Mouse (Mus musculus): ENCODE data around the gene Gsc. TPM values are rescaled to one million over a fixed set of nuclear protein-coding genes. Genes with fewer than 3 reads are reported as not detected.
A peak's percentile ranks its signal among the peaks of the same experiment; 100 is the strongest.

Gene Gsc
- not detected in 2 replicates for polyA plus RNA-seq (2012; ENCODE audit: insufficient read depth, insufficient read length, missing spikeins)

DNA sequence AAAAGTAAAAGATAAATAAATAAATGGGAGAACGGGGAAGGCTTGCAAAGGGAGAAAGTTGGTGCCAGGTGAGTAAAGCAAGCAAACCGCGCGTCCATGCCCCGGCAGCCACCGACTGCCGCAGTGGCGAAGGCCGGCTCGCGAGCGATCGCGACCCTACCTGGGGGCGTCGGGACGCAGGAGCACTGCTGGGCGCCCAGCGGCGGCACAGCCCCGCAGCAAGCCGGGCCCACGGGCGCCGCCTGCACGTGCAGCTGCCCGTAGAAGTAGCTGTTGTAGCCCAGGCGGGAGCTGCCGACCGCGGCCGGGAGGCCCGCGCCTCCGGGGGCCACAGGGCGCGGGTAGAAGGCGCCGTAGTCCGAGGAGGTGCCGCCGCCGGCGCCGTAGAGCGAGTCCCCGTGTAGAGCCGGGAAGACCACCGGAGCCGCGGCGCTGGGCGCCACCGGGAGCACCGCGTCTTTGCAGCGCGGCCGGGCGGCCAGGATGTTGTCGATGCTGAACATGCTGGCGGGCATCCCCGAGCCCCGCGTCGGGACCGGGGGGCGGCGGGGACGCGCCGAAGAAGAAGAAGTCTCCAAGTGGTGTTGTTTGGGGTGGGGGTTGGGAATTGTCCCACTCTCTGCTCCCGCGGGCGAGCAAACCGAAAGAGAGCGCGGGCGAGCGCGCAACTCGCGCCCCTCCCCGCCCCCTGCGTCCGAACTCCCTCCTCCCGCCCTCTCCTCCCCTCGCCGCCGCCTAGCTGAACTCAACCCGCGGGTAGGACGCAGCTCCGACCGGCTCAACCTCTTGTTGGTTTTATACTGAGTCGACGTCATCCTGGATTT, at the start of gene Gsc:
Gene Gsc (minus strand): TSS at position 730 of the 824 bp plus-strand sequence.
- no peaks in the 10 kb centered on the region; the same call in 1 of the 2 replicates for H3K4me1 ChIP-seq (ENCODE audit: control insufficient read depth, insufficient read depth, insufficient read length, low read length)
- H3K4me3 ChIP-seq (ENCODE audit: insufficient read depth, low read depth, low read length) = peak within 1 kb of the TSS; percentile 56
- no peak within 1 kb of the TSS for H3K27ac ChIP-seq (replicated peaks; ENCODE audit: low read depth, low read length)

DNA sequence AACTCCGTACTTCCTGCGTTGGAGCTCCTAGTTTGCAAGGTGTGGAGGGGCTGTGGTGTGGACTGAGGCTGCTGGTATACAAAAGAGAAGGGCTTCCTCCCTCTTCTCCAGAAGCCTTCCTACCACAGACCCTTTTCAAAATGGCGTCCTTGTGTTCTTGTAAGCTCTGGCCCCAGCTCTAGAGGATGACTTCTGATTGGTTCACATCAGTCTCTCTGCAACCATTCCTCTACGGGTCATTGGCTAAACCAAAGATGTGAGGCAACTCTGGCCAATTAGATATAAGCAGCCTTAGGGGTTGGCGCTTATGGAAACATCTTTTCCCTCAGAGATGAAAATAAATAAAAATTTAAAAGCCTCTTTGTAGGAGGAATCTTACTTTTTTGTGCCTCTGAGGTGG, 46.6 kb upstream of the Gsc start:
- Histone ChIP-seq H3K4me1 (ENCODE audit: control insufficient read depth, insufficient read depth, insufficient read length, low read length) (no peaks in the 10 kb centered on the region), H3K4me3 (ENCODE audit: insufficient read depth, low read depth, low read length) (no peak overlapping the region), H3K27ac (replicated peaks; ENCODE audit: low read depth, low read length) (no peak overlapping the region)

DNA sequence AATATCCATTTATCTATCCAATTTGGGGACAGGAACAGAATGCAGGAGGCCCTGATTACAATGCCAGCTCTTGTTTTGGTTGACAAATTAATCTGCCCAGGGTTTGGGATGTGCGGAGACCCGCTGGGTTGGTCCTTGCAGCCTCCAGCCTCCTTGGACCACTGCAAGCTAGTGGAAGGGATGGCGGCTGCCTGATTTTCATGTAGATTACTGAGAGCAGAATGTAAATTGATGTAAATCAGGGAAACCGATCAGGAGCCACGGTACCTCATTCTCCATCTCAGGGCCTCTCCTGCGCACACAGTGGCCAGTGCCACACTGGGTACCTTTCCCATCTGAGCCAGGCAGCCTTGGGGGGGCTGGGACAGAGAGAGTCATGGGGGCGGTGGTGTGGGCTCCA, 34.8 kb upstream of the Gsc start:
- no peak overlapping the region for H3K4me3 ChIP-seq (ENCODE audit: insufficient read depth, low read depth, low read length)
- no peaks in the 10 kb centered on the region for H3K4me1 ChIP-seq (ENCODE audit: control insufficient read depth, insufficient read depth, insufficient read length, low read length)
- no peak overlapping the region for H3K27ac ChIP-seq (replicated peaks; ENCODE audit: low read depth, low read length)

DNA sequence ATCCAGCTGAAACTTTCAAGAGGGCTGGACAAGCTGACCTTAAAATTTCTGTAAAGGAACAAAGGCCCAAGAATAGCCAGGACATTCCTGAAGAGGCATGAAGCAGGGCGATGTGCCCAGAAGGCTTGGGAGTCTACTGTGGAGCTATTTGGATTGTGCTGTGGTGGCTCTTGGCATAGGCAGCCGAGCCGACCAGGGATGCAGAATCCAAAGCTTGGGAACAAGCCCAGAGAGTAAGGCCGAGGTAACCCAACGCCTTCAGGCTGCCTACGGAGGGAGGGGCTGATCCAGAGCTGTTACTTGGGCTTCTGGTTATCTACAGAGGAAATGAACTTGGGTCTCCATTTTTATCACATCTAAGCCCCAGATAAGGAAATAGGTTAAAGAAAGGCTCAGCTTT, 18.9 kb upstream of the Gsc start:
- Histone ChIP-seq H3K4me1 (ENCODE audit: control insufficient read depth, insufficient read depth, insufficient read length, low read length) (no peaks in the 10 kb centered on the region), H3K4me3 (ENCODE audit: insufficient read depth, low read depth, low read length) (no peak overlapping the region), H3K27ac (replicated peaks; ENCODE audit: low read depth, low read length) (no peak overlapping the region)

DNA sequence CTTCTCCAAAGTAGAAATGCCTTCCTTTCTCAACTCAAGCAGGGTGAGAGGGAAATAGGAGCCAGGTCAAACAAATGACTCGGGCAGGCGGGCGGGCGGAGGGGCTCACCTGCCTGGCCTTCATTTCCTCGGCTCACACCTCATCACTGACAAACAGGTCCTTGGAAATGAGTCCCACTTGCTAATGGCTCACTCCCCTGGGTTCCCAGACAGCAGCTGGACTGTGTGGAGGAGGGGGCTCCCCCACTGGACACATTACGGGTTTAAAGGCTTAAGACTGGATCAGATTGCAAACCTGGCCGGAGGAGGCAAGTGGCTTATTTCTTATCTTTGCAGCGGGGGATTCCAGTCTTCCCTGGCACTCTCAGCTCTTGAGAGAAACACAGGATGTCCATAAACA, 13.1 kb upstream of the Gsc start:
- Histone ChIP-seq H3K4me3 (ENCODE audit: insufficient read depth, low read depth, low read length) (no peak overlapping the region), H3K4me1 (ENCODE audit: control insufficient read depth, insufficient read depth, insufficient read length, low read length) (no peaks in the 10 kb centered on the region), H3K27ac (replicated peaks; ENCODE audit: low read depth, low read length) (no peak overlapping the region)

DNA sequence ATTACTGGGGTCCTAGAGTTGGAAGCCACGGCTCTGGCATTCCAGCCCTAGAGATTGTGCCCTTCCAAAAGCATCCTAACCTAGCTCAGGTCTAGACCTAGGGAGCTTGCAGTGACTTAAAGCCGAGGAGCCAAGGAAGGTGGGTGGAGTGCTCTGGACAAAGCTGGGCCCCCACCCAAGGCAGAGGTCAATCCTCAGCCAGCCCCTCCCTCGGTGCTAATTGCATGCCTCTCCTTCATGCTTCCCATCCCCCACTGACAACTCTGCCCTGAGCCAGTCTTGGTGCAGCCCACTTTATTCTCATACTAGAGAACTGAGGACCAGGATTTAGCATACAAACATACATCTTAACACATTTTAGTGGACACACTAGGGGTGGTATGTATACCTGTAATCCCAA, 12.0 kb upstream of the Gsc start:
- H3K4me3 ChIP-seq (ENCODE audit: insufficient read depth, low read depth, low read length) = no peak overlapping the region
- no peak overlapping the region for H3K27ac ChIP-seq (replicated peaks; ENCODE audit: low read depth, low read length)
- H3K4me1 ChIP-seq (ENCODE audit: control insufficient read depth, insufficient read depth, insufficient read length, low read length) = no peaks in the 10 kb centered on the region

DNA sequence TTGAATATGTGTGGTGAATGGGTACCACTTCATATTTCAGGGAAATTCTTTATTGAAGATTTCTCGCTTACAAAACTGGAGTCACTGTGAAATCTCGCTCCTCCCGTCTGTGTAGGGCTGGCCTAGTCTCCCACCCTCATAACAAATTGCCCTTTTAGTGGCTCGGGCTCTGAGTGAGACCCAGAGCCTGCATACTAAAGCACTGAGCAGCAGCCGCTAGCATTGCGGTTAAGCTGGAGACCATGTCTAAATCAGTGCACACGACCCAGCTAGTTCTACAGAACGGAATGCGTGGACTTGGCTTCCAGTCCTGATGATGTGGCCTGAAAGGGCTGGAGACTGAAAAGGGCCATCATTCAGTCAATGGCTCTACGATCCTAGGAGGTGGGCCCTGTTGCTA, 7.9 kb upstream of the Gsc start:
- Histone ChIP-seq H3K27ac (replicated peaks; ENCODE audit: low read depth, low read length) (no peak overlapping the region), H3K4me3 (ENCODE audit: insufficient read depth, low read depth, low read length) (no peak overlapping the region), H3K4me1 (ENCODE audit: control insufficient read depth, insufficient read depth, insufficient read length, low read length) (no peaks in the 10 kb centered on the region)

DNA sequence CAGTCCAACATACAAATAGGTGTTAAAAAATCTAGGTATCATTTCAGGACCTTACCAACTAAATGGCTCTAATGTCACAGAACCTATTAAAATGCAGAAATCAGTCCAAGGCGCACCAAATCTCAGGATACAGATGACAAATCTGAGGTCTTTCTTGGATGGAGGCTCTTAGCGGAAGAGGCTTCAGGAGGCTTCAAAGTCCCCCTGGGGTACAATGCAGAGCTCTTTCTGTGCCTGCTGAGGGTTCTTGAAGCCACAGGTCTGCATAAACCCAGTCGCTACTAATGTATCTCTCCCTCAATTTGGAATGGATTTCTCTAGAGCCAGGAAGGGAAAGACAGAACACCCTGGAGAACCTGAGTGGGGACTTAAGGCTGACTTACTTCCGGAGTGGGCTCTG, 5.1 kb upstream of the Gsc start:
- H3K4me3 ChIP-seq (ENCODE audit: insufficient read depth, low read depth, low read length) = no peak overlapping the region
- no peaks in the 10 kb centered on the region for H3K4me1 ChIP-seq (ENCODE audit: control insufficient read depth, insufficient read depth, insufficient read length, low read length)
- no peak overlapping the region for H3K27ac ChIP-seq (replicated peaks; ENCODE audit: low read depth, low read length)

DNA sequence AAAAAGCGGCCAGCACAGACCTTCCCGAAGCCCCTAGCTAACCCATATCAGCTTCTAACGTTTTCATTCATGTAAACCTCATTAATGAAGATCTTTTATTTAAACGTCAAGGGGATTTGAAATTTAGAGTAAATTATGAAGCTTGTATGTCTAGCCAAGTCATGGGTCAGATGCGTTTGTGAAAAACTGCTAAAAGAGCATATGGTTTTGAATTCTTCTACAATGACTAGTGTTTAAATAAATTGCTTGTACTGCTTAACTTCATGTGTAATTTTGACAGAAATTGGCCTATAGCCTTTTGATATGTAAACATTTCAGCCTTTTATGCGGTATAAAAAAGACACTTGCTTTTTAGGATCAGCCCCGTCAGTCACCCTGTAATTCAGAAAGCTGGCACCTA, 4.4 kb upstream of the Gsc start:
- Histone ChIP-seq H3K4me1 (ENCODE audit: control insufficient read depth, insufficient read depth, insufficient read length, low read length) (no peaks in the 10 kb centered on the region; the same call in 1 of the 2 replicates), H3K27ac (replicated peaks; ENCODE audit: low read depth, low read length) (no peak overlapping the region), H3K4me3 (ENCODE audit: insufficient read depth, low read depth, low read length) (no peak overlapping the region)

DNA sequence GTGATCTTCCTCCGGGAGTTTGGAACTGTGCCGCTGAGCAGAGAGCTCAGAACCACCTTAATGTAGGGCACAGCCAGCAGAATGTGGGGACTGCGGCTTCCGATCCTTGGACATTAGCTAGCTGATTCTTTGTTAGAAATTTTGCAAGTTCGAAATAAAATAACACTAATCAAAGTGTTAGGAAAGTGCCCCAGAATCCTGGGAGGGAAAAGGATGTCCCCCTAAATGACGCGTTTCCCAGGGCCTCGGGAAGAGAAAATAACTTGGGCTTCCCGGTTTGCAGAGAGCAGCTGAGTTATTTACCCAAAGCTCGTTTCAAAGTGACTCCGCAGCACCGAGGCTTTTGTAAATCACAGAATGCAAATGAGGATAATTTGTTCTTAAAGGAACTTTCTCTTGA, 3.9 kb upstream of the Gsc start:
- H3K4me1 ChIP-seq (ENCODE audit: control insufficient read depth, insufficient read depth, insufficient read length, low read length) = no peaks in the 10 kb centered on the region; the same call in 1 of the 2 replicates

DNA sequence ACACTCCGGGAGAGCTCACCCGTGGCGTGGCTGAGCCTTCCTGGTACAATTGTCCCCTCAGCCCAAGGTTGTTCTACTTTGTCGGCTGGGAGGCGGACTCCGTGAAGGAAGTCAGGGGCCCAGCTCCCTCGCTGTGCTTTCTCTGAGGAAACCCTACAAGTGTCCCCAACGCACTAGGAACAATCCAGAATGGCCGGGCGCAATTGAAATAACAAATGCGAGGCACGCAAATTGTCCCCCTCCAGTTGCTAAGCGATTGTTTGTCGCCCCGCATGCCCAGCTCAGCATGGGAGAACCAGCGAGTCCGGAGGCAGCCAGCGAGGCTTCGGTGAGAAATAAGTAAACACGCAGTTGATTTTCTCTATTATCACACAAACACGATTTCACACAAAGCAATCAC, 2.8 kb upstream of the Gsc start:
- Histone ChIP-seq H3K27ac (replicated peaks; ENCODE audit: low read depth, low read length) (no peak overlapping the region), H3K4me3 (ENCODE audit: insufficient read depth, low read depth, low read length) (no peak overlapping the region), H3K4me1 (ENCODE audit: control insufficient read depth, insufficient read depth, insufficient read length, low read length) (no peaks in the 10 kb centered on the region; the same call in 1 of the 2 replicates)

More for the DNA sequence above, 3.9 kb upstream of the Gsc start:
- Histone ChIP-seq H3K4me3 (ENCODE audit: insufficient read depth, low read depth, low read length) (no peak overlapping the region), H3K27ac (replicated peaks; ENCODE audit: low read depth, low read length) (no peak overlapping the region)

DNA sequence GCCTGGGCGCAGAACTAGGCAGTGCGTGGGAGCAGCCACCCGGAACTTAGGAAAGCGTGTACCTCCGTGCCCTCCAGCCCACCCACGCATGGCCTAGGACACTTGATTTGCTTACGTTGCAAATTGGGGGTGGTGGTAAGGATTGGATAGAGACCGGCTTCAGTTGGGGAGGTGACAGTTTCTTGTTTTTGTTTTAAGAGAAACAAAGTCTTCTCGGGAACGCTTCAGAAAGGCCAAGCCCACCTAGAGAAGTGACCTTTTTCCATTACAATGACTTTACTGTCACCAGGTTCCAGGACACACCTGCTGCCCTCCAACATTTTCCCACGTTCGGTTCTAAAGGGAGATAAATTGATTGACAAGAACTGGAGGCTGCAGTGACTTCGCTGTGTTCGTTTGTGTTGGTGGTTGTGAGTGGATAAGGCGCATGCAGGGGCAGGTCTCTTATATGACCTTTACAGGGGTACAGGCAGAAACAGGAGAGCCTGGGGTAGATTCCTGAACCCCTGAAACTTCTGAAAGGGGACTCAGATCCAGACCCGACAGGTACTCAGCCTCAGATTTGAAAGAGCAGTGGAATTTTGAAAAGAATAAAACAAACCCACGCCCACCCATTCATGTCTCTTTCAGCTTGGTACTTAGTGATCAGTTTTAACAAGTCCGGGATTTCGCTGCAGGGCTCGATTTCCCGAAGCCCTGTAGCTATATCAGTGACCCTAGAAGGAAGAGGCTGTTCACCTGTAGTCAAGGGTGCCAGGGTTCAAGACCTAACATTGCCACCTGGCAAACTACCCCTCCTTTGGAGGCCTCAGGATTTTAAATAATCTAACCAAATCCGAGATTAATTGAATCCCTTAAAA, 2.0 kb upstream of the Gsc start:
- Histone ChIP-seq H3K4me1 (ENCODE audit: control insufficient read depth, insufficient read depth, insufficient read length, low read length) (no peaks in the 10 kb centered on the region; the same call in 1 of the 2 replicates), H3K27ac (replicated peaks; ENCODE audit: low read depth, low read length) (no peak overlapping the region), H3K4me3 (ENCODE audit: insufficient read depth, low read depth, low read length) (peak overlapping the region; percentile 4; the same call in 1 of the 2 replicates)

DNA sequence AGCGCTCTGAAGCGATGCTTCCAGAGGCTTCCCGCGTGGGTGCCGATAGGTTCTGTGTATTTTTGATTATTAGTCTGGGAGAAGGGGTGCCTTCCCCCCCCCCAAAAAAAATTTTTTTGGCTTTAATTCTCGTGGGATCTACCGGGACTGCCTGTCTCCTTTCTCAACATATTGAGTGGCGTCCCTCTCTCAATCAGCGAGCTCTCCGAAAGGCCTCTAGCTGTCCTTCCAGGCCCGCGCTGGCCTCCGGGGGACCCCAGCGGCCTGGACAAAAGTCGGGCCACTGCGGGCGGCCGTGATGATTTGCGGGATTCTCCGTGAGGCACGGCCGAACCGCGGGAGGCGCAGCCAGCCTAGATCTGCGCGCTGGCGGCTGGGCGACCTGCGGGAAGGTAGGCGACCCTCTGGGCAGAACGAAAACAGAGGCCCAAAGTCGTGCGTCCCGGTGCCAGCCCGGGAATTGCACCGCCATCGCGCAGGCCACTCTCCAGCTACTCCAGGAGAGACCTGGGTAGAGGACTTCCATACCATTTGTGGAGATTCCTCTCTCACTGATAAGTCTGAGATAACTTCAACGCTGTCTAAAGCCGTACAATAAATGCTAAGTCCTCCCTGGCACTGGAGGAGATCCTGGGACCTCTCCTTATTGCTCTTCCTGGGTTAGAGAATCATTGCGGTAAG, 1.2 kb upstream of the Gsc start:
- no peaks in the 10 kb centered on the region; the same call in 1 of the 2 replicates for H3K4me1 ChIP-seq (ENCODE audit: control insufficient read depth, insufficient read depth, insufficient read length, low read length)
- H3K27ac ChIP-seq (replicated peaks; ENCODE audit: low read depth, low read length) = no peak overlapping the region
- peak overlapping the region; percentile 4; the same call in 1 of the 2 replicates for H3K4me3 ChIP-seq (ENCODE audit: insufficient read depth, low read depth, low read length)

DNA sequence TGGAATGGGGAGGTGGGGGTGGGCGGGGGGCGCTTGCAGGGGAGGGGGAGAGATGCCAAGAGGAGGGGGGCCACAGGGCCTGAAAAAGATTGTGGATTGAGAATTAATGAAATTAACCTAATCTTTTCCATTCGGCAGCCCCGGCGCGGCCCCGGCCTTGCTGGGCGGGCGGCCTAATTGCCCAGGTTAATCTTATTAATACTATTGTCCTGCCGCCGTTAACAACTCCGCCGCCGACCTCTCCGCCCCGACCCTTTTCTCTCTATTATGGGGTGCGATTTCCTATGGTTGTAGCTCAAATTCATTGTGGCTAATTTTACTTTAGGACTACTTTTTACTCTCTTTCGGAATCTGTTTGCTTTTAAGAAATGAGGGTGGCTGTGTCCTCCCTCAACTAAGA, 362 bp upstream of the Gsc start:
- Histone ChIP-seq H3K4me1 (ENCODE audit: control insufficient read depth, insufficient read depth, insufficient read length, low read length) (no peaks in the 10 kb centered on the region; the same call in 1 of the 2 replicates), H3K27ac (replicated peaks; ENCODE audit: low read depth, low read length) (no peak overlapping the region), H3K4me3 (ENCODE audit: insufficient read depth, low read depth, low read length) (peak overlapping the region; percentile 56)

DNA sequence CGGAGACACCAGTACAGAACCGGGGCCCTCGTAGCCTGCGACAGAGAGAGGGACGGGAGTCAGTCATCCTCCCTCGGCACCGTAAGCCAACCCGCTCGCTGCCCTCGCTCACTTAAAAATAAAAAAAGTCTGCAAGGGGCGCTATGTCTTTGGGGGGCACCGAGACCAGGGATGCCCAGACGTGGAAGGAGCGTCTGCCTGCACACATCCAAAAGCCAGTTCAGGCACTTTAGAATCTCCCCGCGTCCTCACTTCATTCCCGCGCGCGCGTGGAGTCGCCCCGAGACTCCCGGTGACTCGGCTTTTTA, 958 bp downstream of the Gsc start:
- H3K4me1 ChIP-seq (ENCODE audit: control insufficient read depth, insufficient read depth, insufficient read length, low read length) = no peaks in the 10 kb centered on the region; the same call in 1 of the 2 replicates
- H3K4me3 ChIP-seq (ENCODE audit: insufficient read depth, low read depth, low read length) = peak overlapping the region; percentile 29; the same call in 1 of the 2 replicates
- no peak overlapping the region for H3K27ac ChIP-seq (replicated peaks; ENCODE audit: low read depth, low read length)

Data from brown adipose tissue, adult 24 weeks (tissue).